Mouse (Mus musculus): Measurements from ENCODE around the gene Slc17a5. TPM values are rescaled to one million over a fixed set of nuclear protein-coding genes. Genes with fewer than 3 reads are reported as not detected.

Slc17a5 gene
- total and polyA plus RNA-seq, 3 experiments: 1.5 to 11.6 (median 8.6) TPM

DNA sequence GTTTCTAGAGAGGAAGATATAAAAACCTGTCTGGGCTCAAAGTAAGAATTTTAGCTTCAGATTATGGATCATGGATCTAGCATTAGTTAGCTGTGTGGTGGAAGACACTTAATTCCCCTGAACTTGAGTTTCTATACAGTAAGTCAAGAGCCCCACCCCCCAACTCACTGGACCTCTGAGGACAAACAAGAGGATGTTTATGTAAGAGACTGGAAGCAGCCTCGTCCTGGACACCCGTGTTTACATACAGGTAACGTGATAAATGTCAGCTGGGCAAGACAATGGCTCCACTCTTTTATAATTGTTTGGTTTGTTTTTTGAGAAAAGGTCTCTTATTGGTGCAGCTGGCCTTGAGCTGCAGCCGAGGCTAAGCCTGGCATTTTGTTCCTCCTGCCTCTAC lies 36.1 kb downstream of the Slc17a5 start:
- DNase-seq (ENCODE audit: low spot score): no peak
- no peaks in the 10 kb centered on the region for H3K27me3 ChIP-seq (ENCODE audit: insufficient read depth, low read length)
- ATAC-seq (ENCODE audit: extremely low read depth, insufficient number of reproducible peaks, low FRiP score, poor library complexity, severe bottlenecking): no peak
- H3K4me3 ChIP-seq (ENCODE audit: low read depth, low read length): no peak overlapping the region
- peaks cover 22% of the 10 kb centered on the region for H3K36me3 ChIP-seq (replicated peaks)
- TF ChIP-seq GATA1 (IDR thresholded peaks at IDR 0.05; ENCODE audit: borderline replicate concordance, low read length) (no peak), POLR2AphosphoS5 (IDR thresholded peaks at IDR 0.05; ENCODE audit: insufficient replicate concordance, low read depth, low read length) (no peak), TAL1 (conservative IDR thresholded peaks at IDR 0.05; ENCODE audit: low read depth, low read length) (no peak), GATA2 (IDR thresholded peaks at IDR 0.05; ENCODE audit: borderline replicate concordance, low read depth, low read length) (no peak), CTCF (IDR thresholded peaks at IDR 0.05; ENCODE audit: low read depth, low read length) (no peak)
- H3K4me1 ChIP-seq (ENCODE audit: insufficient read depth, low read depth, low read length): no peaks in the 10 kb centered on the region
- no peaks in the 10 kb centered on the region for H3K9me3 ChIP-seq (replicated peaks)

DNA sequence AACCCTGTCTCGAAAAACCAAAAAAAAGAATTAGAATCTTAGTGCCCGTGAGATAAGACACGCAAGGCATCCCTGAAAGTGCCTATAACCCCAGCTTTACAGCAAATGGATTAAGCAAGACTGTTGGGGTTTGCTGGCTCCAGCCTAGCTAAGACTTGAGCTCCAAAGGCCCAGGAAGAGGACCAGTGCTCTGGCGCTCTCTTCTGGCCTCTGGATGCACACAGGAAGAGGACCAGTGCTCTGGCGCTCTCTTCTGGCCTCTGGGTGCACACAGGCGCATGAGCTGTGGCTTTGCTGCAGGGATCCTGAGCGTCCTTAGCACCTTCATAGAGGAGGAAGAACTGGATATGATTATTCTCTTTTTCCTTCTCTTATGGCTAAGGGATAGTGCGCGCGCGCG lies 40.1 kb downstream of the Slc17a5 start:
- DNase-seq (ENCODE audit: low spot score): no peak
- ATAC-seq (ENCODE audit: extremely low read depth, insufficient number of reproducible peaks, low FRiP score, poor library complexity, severe bottlenecking): no peak
- Histone ChIP-seq H3K9me3 (replicated peaks) (no peaks in the 10 kb centered on the region), H3K36me3 (replicated peaks) (peaks cover 18% of the 10 kb centered on the region), H3K27me3 (ENCODE audit: insufficient read depth, low read length) (no peaks in the 10 kb centered on the region), H3K4me3 (ENCODE audit: low read depth, low read length) (no peak overlapping the region), H3K4me1 (ENCODE audit: insufficient read depth, low read depth, low read length) (no peaks in the 10 kb centered on the region; the same call in 1 of the 2 replicates)
- no peak for TF ChIP-seq TAL1 (conservative IDR thresholded peaks at IDR 0.05; ENCODE audit: low read depth, low read length)
- no peak for TF ChIP-seq CTCF (IDR thresholded peaks at IDR 0.05; ENCODE audit: low read depth, low read length)
- TF ChIP-seq GATA1 (IDR thresholded peaks at IDR 0.05; ENCODE audit: borderline replicate concordance, low read length): no peak
- TF ChIP-seq GATA2 (IDR thresholded peaks at IDR 0.05; ENCODE audit: borderline replicate concordance, low read depth, low read length): no peak
- no peak for TF ChIP-seq POLR2AphosphoS5 (IDR thresholded peaks at IDR 0.05; ENCODE audit: insufficient replicate concordance, low read depth, low read length)

DNA sequence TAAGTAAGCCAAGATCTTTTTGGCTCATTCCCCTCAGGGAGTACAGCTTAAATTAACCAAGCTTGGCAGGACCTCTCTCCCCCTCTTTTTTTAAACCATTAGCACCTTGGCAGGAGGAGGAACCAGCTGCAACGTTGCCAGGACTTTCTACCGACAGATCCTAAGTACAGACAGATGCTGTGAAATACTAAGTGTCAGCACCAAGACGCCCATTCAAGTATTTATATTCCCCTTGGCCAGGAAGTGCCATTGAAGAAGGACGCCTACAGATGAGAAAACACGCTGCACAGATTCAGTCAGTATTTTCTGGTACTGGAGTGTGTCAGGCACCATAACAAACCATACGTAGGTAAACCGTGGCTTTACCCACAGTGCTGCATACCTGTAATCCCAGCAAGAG lies 40.9 kb downstream of the Slc17a5 start:
- Histone ChIP-seq H3K4me3 (ENCODE audit: low read depth, low read length) (no peak overlapping the region), H3K27me3 (ENCODE audit: insufficient read depth, low read length) (no peaks in the 10 kb centered on the region), H3K9me3 (replicated peaks) (no peaks in the 10 kb centered on the region), H3K36me3 (replicated peaks) (peaks cover 11% of the 10 kb centered on the region), H3K4me1 (ENCODE audit: insufficient read depth, low read depth, low read length) (no peaks in the 10 kb centered on the region; the same call in 1 of the 2 replicates)
- ATAC-seq (ENCODE audit: extremely low read depth, insufficient number of reproducible peaks, low FRiP score, poor library complexity, severe bottlenecking): no peak
- TF ChIP-seq GATA1 (IDR thresholded peaks at IDR 0.05; ENCODE audit: borderline replicate concordance, low read length) (no peak), POLR2AphosphoS5 (IDR thresholded peaks at IDR 0.05; ENCODE audit: insufficient replicate concordance, low read depth, low read length) (no peak), CTCF (IDR thresholded peaks at IDR 0.05; ENCODE audit: low read depth, low read length) (no peak), GATA2 (IDR thresholded peaks at IDR 0.05; ENCODE audit: borderline replicate concordance, low read depth, low read length) (no peak), TAL1 (conservative IDR thresholded peaks at IDR 0.05; ENCODE audit: low read depth, low read length) (no peak)
- no peak for DNase-seq (ENCODE audit: low spot score)

DNA sequence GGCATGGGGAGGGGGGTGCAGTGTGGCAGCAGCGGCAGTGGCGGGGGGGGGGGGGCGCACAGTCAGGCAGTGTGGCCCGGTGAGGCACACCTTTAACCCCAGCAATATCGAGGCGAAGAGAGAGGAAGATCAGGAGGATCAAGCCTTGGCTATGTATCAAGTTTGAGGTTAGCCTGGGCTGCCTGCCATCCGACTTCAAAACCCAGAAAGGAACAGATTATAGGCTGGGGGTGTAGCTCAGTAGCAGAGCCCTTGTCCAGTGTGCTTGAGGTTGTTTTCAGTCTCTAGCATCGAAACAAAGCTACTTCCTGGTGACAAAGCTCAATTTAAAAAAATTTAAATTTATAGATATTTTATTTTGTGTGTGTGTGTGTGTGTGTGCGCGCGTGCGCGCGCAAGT lies 46.1 kb downstream of the Slc17a5 start:
- no peak for ATAC-seq (ENCODE audit: extremely low read depth, insufficient number of reproducible peaks, low FRiP score, poor library complexity, severe bottlenecking)
- no peaks in the 10 kb centered on the region for H3K27me3 ChIP-seq (ENCODE audit: insufficient read depth, low read length)
- TF ChIP-seq CTCF (IDR thresholded peaks at IDR 0.05; ENCODE audit: low read depth, low read length) (no peak), GATA2 (IDR thresholded peaks at IDR 0.05; ENCODE audit: borderline replicate concordance, low read depth, low read length) (no peak), TAL1 (conservative IDR thresholded peaks at IDR 0.05; ENCODE audit: low read depth, low read length) (no peak), GATA1 (IDR thresholded peaks at IDR 0.05; ENCODE audit: borderline replicate concordance, low read length) (no peak), POLR2AphosphoS5 (IDR thresholded peaks at IDR 0.05; ENCODE audit: insufficient replicate concordance, low read depth, low read length) (no peak)
- no peaks in the 10 kb centered on the region; the same call in 1 of the 2 replicates for H3K4me1 ChIP-seq (ENCODE audit: insufficient read depth, low read depth, low read length)
- no peak overlapping the region for H3K4me3 ChIP-seq (ENCODE audit: low read depth, low read length)
- no peaks in the 10 kb centered on the region for H3K9me3 ChIP-seq (replicated peaks)
- no peak for DNase-seq (ENCODE audit: low spot score)
- peaks cover 16% of the 10 kb centered on the region for H3K36me3 ChIP-seq (replicated peaks)

DNA sequence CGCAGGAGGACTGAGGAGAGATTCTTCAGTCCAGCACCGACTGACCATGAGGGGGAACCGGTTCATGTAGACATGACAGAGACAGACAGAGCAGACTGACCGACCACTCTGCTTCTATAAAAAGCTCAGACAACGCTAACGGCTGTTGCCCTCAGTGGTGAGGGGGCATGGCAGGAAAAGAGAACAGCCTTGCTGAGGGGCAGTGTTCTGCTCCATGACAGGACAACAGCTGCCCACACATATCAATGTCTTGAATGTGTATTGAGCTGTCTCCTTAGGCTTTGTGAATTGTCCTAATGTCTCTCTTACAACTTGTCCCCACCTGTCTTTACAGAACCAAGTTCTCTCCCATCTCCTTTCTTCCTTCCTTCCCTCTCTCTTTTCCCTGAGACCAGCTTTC lies 49.4 kb downstream of the Slc17a5 start:
- Histone ChIP-seq H3K4me1 (ENCODE audit: insufficient read depth, low read depth, low read length) (peaks cover under 1% of the 10 kb centered on the region; the same call in 1 of the 2 replicates), H3K27me3 (ENCODE audit: insufficient read depth, low read length) (no peaks in the 10 kb centered on the region), H3K36me3 (replicated peaks) (peaks cover 10% of the 10 kb centered on the region), H3K4me3 (ENCODE audit: low read depth, low read length) (no peak overlapping the region), H3K9me3 (replicated peaks) (no peaks in the 10 kb centered on the region)
- TF ChIP-seq TAL1 (conservative IDR thresholded peaks at IDR 0.05; ENCODE audit: low read depth, low read length): no peak
- TF ChIP-seq GATA1 (IDR thresholded peaks at IDR 0.05; ENCODE audit: borderline replicate concordance, low read length): no peak
- TF ChIP-seq POLR2AphosphoS5 (IDR thresholded peaks at IDR 0.05; ENCODE audit: insufficient replicate concordance, low read depth, low read length): no peak
- TF ChIP-seq CTCF (IDR thresholded peaks at IDR 0.05; ENCODE audit: low read depth, low read length): no peak
- TF ChIP-seq GATA2 (IDR thresholded peaks at IDR 0.05; ENCODE audit: borderline replicate concordance, low read depth, low read length): no peak
- no peak for DNase-seq (ENCODE audit: low spot score)
- ATAC-seq (ENCODE audit: extremely low read depth, insufficient number of reproducible peaks, low FRiP score, poor library complexity, severe bottlenecking): no peak

DNA sequence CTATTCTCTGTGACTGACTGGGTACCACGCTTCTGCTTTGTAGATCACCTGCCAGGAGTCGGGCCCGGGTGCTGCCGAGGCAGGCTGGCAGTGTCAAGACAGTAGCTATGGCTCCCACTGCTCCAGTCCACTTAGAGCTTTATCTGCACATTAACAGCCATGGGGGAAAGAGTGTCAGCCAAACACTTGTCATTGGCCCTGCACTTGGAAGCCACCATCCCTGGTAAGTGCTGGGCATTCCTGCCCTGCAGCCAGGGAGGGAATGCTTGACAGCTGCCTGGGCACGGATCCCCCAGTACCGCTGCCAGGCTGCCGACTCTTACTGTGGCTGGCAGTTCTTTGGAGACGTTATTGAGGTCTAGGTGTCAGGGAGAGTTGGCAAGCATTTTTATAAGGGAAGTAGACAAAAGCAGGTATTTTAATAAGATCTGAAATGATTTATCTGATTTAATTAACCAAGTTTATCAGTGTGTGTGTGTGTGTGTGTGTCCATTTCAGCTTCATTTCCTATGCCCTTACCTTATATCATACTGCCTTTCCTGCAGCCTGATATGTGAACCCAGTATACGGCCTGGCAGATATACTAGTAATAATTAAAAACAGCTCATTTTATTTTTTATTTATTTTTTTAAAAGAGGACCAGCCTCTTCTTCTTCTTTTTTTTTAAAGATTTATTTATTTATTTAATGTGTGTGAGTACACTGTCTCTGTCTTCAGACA lies 50.5 kb downstream of the Slc17a5 start:
- Histone ChIP-seq H3K9me3 (replicated peaks) (no peaks in the 10 kb centered on the region), H3K27me3 (ENCODE audit: insufficient read depth, low read length) (peaks cover 4% of the 10 kb centered on the region; the same call in 1 of the 2 replicates), H3K36me3 (replicated peaks) (peaks cover 10% of the 10 kb centered on the region), H3K4me3 (ENCODE audit: low read depth, low read length) (no peak overlapping the region), H3K4me1 (ENCODE audit: insufficient read depth, low read depth, low read length) (peaks cover 4% of the 10 kb centered on the region; the same call in 1 of the 2 replicates)
- no peak for DNase-seq (ENCODE audit: low spot score)
- ATAC-seq (ENCODE audit: extremely low read depth, insufficient number of reproducible peaks, low FRiP score, poor library complexity, severe bottlenecking): no peak
- TF ChIP-seq CTCF (IDR thresholded peaks at IDR 0.05; ENCODE audit: low read depth, low read length) (no peak), POLR2AphosphoS5 (IDR thresholded peaks at IDR 0.05; ENCODE audit: insufficient replicate concordance, low read depth, low read length) (no peak), GATA2 (IDR thresholded peaks at IDR 0.05; ENCODE audit: borderline replicate concordance, low read depth, low read length) (no peak), GATA1 (IDR thresholded peaks at IDR 0.05; ENCODE audit: borderline replicate concordance, low read length) (no peak), TAL1 (conservative IDR thresholded peaks at IDR 0.05; ENCODE audit: low read depth, low read length) (no peak)
